Comparison of ENCODE assay signal across 34 mouse cellular contexts in the genomic region with DNA sequence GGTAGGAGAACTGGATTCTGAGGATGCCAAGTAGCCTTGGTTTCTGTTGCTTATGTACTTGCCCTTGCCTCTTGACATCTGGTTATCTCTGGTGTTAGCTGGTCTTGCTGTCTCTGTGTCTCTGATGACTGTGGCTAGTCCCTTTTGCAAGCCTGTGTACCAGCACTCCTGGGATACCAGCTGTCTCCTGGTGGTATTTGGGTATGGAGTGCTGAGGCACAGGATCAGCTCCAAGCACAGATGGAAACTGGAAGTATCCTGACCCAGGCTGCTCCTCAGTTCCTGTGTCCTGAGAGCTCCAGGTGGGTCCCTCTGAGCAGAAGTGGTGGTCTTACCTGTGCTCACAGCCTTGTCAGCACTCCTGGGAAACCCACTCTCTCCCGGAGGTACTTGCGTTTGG. TPM values are rescaled to one million over a fixed set of nuclear protein-coding genes. Genes with fewer than 3 reads are reported as not detected.
"Had no signal": no experiment of that assay in that cellular context is flagged by ENCODE, and none has a peak within 500 bp of the region (broad histone marks: within the 10 kb centered on the region; RNA-seq: fewer than 3 reads in every experiment).

No protein-coding gene starts in this region.

- H3K9me3 ChIP-seq: embryonic facial prominence, embryonic 10.5 days; embryonic facial prominence, embryonic 13.5 days; embryonic facial prominence, embryonic 15.5 days; forebrain, embryonic 10.5 days; forebrain, embryonic 12.5 days; forebrain, embryonic 13.5 days; forebrain, embryonic 15.5 days had no signal

- H3K9ac ChIP-seq: embryonic facial prominence, embryonic 12.5 days; embryonic facial prominence, embryonic 13.5 days; embryonic facial prominence, embryonic 15.5 days; forebrain, embryonic 12.5 days; forebrain, embryonic 13.5 days; forebrain, embryonic 15.5 days; forebrain, postnatal 0 days had no signal

- H3K4me1 ChIP-seq: embryonic facial prominence, embryonic 10.5 days; embryonic facial prominence, embryonic 12.5 days; embryonic facial prominence, embryonic 13.5 days; embryonic facial prominence, embryonic 15.5 days; forebrain, embryonic 10.5 days; forebrain, embryonic 12.5 days; forebrain, embryonic 13.5 days; forebrain, embryonic 15.5 days had no signal

- DNase-seq: cerebellum, adult 2 months; cerebellum, adult 8-10 months; cerebellum, adult 9-10 months; cerebellum, adult 9-11 months; cerebellum, postnatal 10 days; cerebellum, postnatal 14 days; cerebellum, postnatal 25 days; cerebellum, postnatal 36 days; embryo, embryonic 11 days; forebrain, postnatal 0 days; gastrocnemius, adult 2 months; gastrocnemius, postnatal 10 days; gastrocnemius, postnatal 14 days; gastrocnemius, postnatal 25 days; gastrocnemius, postnatal 36 days; heart, adult 18-20 months; heart, adult 2 months had no signal

- H3K27ac ChIP-seq: embryonic facial prominence, embryonic 10.5 days; embryonic facial prominence, embryonic 12.5 days; embryonic facial prominence, embryonic 13.5 days; embryonic facial prominence, embryonic 15.5 days; forebrain, embryonic 10.5 days; forebrain, embryonic 12.5 days; forebrain, embryonic 13.5 days; forebrain, embryonic 15.5 days; gastrocnemius, adult 2 months; heart, adult 2 months had no signal

- H3K4me2 ChIP-seq: embryonic facial prominence, embryonic 12.5 days; embryonic facial prominence, embryonic 13.5 days; embryonic facial prominence, embryonic 15.5 days; forebrain, embryonic 12.5 days; forebrain, embryonic 13.5 days; forebrain, embryonic 15.5 days had no signal

- H3K4me3 ChIP-seq: embryonic facial prominence, embryonic 10.5 days; embryonic facial prominence, embryonic 12.5 days; embryonic facial prominence, embryonic 13.5 days; embryonic facial prominence, embryonic 15.5 days; erythroblast, embryonic 14.5 days; forebrain, embryonic 10.5 days; forebrain, embryonic 12.5 days; forebrain, embryonic 13.5 days; forebrain, embryonic 15.5 days; gastrocnemius, adult 2 months; heart, adult 2 months had no signal

- H3K36me3 ChIP-seq: embryonic facial prominence, embryonic 10.5 days; embryonic facial prominence, embryonic 12.5 days; embryonic facial prominence, embryonic 13.5 days; embryonic facial prominence, embryonic 15.5 days; forebrain, embryonic 10.5 days; forebrain, embryonic 12.5 days; forebrain, embryonic 15.5 days had no signal

- H3K27me3 ChIP-seq: embryonic facial prominence, embryonic 12.5 days; embryonic facial prominence, embryonic 13.5 days; embryonic facial prominence, embryonic 15.5 days; forebrain, embryonic 12.5 days; forebrain, embryonic 13.5 days; forebrain, embryonic 15.5 days had no signal

- ATAC-seq: forebrain, embryonic 13.5 days; forebrain, embryonic 14.5 days; forebrain, embryonic 15.5 days; forebrain, embryonic 16.5 days; forebrain, postnatal 0 days had no signal

RNA-seq across cellular contexts. Expression of a gene that starts 7.4 kb away (rescaled TPM):
- polyA plus RNA-seq: cerebellum, adult 2 months; cortical plate, adult 2 months; embryonic facial prominence, embryonic 10.5 days; embryonic facial prominence, embryonic 11.5 days; embryonic facial prominence, embryonic 12.5 days; embryonic facial prominence, embryonic 14.5 days; embryonic facial prominence, embryonic 15.5 days; erythroblast, embryonic 14.5 days; forebrain, embryonic 10.5 days; forebrain, embryonic 11.5 days; forebrain, embryonic 12.5 days; forebrain, embryonic 13.5 days; forebrain, embryonic 14.5 days; forebrain, embryonic 15.5 days; forebrain, postnatal 0 days; frontal cortex, adult 2 months; heart, adult 2 months had no signal

RNA-seq across cellular contexts. Expression of a gene that starts 11.3 kb away (rescaled TPM):
- polyA plus RNA-seq: erythroblast, embryonic 14.5 days; gonadal fat pad, adult 2 months had no signal

RNA-seq across cellular contexts. Expression of a gene that starts 32.7 kb away (rescaled TPM):
- polyA plus RNA-seq: cortical plate, adult 2 months; embryonic facial prominence, embryonic 11.5 days; erythroblast, embryonic 14.5 days; forebrain, embryonic 10.5 days; forebrain, embryonic 11.5 days; forebrain, embryonic 12.5 days; forebrain, embryonic 13.5 days; forebrain, embryonic 15.5 days; frontal cortex, adult 2 months; gonadal fat pad, adult 2 months; heart, adult 2 months had no signal
